Mouse (Mus musculus): Measurements from ENCODE around the gene Cdh20.
"Not testable (repeated sequence)": the region's sequence is repeated elsewhere in the genome, so short reads cannot be mapped to it uniquely, and the experiment has no call there.

The Cdh20 gene

DNA sequence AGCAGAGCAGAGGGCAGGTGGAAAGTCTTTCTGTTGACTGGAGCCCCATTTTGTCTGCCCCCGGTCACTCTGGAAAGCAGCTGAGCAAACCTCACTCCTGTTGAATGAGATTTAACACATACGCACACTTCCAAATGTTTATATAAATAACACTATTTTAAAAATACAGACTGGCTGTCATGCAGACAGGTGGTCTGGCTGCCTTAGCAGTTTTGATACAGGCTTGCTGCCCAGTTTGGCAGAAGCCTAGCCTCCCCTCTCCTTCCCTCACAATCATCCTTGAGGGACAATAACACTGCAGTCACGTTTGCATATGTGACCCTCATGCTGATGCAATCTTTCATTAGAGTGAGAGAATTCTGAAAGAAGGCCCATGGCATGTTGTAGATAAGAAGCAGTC, 144.1 kb downstream of the Cdh20 start:
- DNase-seq (ENCODE audit: low spot score in 2 of 2), result no peak

DNA sequence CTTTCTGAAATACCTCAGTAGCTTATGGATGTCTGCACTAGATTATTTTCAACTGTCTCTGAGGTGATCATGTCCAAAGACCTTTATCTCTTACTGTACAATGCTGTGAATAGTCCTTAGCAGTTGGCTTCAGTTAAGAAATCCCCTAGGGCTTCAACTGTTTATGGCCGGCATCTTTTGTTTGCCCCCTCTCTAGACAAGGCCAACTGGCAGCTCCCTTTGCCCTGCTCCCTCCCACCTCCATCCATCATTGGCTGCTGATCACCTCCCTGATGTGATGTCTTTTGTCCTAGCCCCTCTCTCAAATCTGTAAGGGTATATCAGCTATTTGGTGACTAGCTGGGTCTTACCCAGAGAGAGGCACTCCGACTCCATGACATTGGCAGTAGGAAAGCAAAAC, 148.2 kb downstream of the Cdh20 start:
- no peak for DNase-seq (ENCODE audit: low spot score in 2 of 2)

DNA sequence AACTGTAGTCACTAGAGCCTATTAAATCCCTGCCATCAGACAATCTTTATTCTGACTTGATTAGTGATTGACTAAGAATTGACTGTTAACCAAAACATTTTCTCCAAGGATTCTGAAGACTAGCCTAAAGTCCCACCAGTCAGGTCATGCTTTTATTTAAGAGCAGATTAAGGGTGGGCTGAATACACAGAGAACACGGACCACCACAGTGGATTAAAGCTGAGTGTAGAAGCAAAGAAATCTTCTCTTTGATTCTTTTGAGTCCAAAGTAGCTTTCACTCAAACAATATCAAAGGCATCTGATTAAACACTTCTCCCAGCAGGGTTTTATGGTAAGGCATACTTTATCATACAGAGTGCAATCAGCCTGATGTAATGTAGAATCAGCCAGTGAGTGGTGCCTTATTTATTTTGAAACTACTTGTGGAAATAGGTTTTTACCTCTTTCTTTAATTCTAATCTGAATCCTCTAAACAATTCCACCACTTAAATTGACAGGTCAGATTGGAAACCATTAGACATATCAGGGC, 149.0 kb downstream of the Cdh20 start:
- DNase-seq (ENCODE audit: low spot score in 2 of 2), result no peak

DNA sequence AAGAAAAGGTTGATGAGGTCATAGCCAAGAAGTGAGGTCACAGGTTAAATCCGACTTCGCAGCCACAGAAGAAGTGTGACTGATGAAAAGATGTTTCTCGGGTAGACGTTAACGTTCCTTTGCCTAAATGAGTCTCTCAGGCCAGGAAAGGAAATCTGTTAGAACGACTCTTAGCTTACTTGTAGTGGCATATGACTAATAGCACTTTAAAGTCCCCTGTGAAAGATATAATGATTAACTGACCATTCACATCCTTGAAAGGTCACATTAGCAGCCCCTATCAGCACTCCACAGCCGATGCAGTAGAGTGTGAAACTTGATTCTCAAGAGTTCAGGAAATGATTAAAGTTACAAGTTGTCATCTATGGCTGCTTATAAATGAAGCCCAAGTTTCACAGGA, 164.7 kb downstream of the Cdh20 start:
- no peak for DNase-seq (ENCODE audit: low spot score in 2 of 2)

- no peak for DNase-seq (ENCODE audit: low spot score in 2 of 2)
These were observed 168.6 kb downstream of the Cdh20 start for GRCm38 (mm10) chr1:104936966-104937365.

GRCm38 (mm10) chr1:104939156-104939555, 170.8 kb downstream of the Cdh20 start:
- DNase-seq (ENCODE audit: low spot score in 2 of 2), result no peak

- DNase-seq (ENCODE audit: low spot score in 2 of 2), result peak; percentile 16 to 43
These were observed 176.3 kb downstream of the Cdh20 start for GRCm38 (mm10) chr1:104944470-104945109.

- no peak for DNase-seq (ENCODE audit: low spot score in 2 of 2)
These were observed 176.8 kb downstream of the Cdh20 start for GRCm38 (mm10) chr1:104945110-104945489.

GRCm38 (mm10) chr1:104949640-104950039, 181.3 kb downstream of the Cdh20 start:
- DNase-seq (ENCODE audit: low spot score in 2 of 2), result not testable (repeated sequence)

- DNase-seq (ENCODE audit: low spot score in 2 of 2), result no peak
These were observed 188.7 kb downstream of the Cdh20 start for GRCm38 (mm10) chr1:104957046-104957445.

DNA sequence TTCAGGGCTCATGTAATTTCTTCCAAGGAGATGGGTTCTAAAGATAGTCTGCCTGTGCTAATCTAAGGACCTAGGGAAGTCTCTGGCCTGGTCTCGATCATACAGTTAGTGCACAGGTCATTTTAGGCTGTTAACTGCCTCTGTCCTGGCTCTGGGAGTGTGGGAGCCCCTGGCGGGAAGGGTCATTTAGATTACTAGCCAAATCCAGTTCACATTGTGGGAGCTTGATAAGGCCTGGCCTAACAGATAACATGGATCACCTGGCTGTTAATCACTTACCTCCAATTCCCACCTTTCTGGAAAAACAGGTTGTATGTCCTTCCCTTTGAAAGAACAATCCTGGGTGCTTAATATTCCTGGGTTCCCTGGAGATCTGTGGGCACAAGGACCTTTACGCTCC, 193.3 kb downstream of the Cdh20 start:
- DNase-seq (ENCODE audit: low spot score in 2 of 2), result no peak

DNA sequence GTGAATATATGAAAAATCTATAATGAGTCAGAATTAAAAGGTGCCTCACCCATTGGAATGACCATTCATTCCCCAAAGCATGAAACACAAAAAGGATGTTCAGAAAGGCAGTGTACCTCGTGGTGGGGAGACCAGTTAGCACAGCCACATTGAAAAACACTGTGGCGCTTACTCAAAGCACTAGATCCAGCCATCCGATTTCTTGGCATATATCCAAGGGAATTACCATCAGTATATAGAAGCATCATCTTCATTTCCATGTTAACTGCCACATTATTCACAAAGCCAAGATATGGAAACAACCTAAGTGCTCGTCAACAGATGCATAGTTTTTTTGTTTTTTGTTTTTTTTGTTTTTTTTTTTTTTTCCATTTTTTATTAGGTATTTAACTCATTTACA, 193.9 kb downstream of the Cdh20 start:
- no peak for DNase-seq (ENCODE audit: low spot score in 2 of 2)

GRCm38 (mm10) chr1:104979068-104979467, 210.7 kb downstream of the Cdh20 start:
- no peak for DNase-seq (ENCODE audit: low spot score in 2 of 2)

GRCm38 (mm10) chr1:104980273-104980672, 211.9 kb downstream of the Cdh20 start:
- DNase-seq (ENCODE audit: low spot score in 2 of 2), result no peak

DNA sequence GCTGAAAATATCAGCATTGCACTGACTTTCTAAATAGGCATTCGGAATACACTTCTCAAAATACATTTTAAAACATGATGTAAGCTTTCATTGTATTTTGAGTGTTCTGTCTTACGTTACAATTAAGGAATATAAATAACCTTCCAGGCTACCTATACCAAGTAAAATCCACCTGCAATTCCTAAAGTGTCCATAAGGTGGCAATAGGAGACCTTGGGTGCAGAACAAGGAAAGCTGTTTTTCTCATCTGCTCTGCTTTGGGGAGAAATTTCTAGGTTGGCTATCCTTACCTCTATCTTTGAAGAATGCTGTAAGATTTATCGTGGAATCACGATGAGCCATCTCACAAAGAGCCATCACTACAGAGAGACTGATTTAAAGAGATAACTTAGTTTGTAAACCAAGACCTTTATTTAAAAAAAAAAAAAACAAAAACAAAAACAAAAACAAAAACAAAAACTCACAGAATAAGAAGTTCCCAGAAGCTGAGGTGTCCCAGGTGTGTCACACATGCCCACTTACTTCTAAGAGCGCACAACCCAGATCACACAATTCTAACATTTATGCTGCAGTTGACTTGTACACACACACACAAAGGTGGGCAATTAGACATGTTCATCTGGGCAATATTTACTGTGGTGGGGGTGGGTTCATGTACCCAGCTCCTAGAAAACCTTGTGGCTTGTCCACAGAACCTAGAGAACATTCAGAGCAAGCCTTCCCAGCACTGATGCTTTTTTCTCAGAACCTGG, 218.1 kb downstream of the Cdh20 start:
- no peak for DNase-seq (ENCODE audit: low spot score in 2 of 2)

DNA sequence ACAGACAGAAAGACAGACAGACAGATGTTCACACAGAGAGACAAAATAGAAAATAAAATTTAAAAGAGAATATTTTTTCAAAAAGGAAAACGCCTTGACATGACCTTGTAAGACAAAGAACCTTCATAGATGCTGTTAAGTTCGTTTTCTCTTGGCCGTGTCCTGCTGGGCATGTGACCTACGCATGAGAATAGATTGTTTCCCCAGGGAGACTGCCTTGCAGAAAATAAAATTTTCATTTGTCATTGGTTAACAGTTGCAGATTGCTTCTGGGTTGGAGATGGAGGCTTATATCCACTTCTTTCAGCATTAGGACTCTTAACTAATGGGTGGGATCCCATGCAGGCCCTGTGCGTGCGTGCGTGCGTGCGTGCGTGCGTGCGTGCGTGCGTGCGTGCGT, 219.2 kb downstream of the Cdh20 start:
- no peak for DNase-seq (ENCODE audit: low spot score in 2 of 2)

- DNase-seq (ENCODE audit: low spot score in 2 of 2), result no peak
These were observed 224.1 kb downstream of the Cdh20 start for GRCm38 (mm10) chr1:104992441-104992840.

GRCm38 (mm10) chr1:104993905-104994611, 225.7 kb downstream of the Cdh20 start:
- no peak for DNase-seq (ENCODE audit: low spot score in 2 of 2)

GRCm38 (mm10) chr1:104994612-104994986, 226.3 kb downstream of the Cdh20 start:
- no peak for DNase-seq (ENCODE audit: low spot score in 2 of 2)

DNA sequence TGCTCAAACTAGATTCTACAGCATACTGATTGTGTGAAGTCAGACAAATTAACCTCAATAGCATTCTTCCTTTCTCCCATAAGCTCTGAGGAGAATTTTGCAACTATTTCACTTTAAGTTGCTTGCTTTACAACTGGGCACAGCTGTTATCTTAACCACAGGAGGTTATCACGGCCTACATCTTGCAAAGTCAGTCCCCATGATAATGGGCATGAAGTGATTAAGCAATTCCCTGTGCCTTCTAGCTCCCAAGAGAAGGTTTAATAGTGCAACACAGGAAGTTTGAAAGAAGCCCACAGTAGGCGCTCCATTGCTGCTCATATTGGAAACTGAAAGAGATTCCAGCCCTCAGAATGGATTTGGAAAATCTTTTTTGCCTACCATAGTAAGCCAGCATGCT, 229.5 kb downstream of the Cdh20 start:
- no peak for DNase-seq (ENCODE audit: low spot score in 2 of 2)

- no peak for DNase-seq (ENCODE audit: low spot score in 2 of 2)
These were observed 233.8 kb downstream of the Cdh20 start for GRCm38 (mm10) chr1:105002179-105002578.

GRCm38 (mm10) chr1:105003786-105004185, 235.5 kb downstream of the Cdh20 start:
- DNase-seq (ENCODE audit: low spot score in 2 of 2), result no peak

DNA sequence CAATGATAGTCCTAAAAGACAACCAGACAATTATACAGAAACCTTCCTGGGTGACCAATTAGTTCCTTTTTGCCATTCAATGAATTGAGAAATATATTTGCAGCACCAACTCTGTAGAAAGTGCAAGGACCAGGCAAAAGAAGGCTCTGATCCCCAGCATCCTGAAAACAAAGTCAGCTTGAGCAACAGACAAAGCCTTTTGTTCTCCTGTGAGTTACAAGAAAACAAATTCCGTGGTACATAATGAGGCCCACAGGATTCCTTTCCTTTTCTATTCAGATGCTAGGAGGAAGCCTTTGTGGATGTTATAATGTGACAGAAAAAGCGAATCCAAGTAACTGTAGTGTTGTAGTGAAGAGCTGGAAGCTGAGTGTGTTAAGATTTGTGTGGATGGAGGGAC, 244.3 kb downstream of the Cdh20 start:
- no peak for DNase-seq (ENCODE audit: low spot score in 2 of 2)
